Mouse (Mus musculus) spleen, adult 2 months (tissue): ENCODE results near the gene BC051665.

Experiments
- CTCF ChIP-seq: fragments of 200-500 bp; IDR thresholded peaks from 2 replicates; pipeline ENCODE4 v1.5.1; 2011; ENCODE audit warnings: mild to moderate bottlenecking, inconsistent platforms; ENCODE audit not compliant: insufficient read depth, insufficient read length, insufficient replicate concordance; ENCODE audit errors: extremely low read depth
- POLR2A ChIP-seq: fragments of 200-500 bp; IDR thresholded peaks from 2 replicates; pipeline ENCODE4 v1.6.1; 2011; ENCODE audit warnings: low read depth, low read length, inconsistent platforms

DNA sequence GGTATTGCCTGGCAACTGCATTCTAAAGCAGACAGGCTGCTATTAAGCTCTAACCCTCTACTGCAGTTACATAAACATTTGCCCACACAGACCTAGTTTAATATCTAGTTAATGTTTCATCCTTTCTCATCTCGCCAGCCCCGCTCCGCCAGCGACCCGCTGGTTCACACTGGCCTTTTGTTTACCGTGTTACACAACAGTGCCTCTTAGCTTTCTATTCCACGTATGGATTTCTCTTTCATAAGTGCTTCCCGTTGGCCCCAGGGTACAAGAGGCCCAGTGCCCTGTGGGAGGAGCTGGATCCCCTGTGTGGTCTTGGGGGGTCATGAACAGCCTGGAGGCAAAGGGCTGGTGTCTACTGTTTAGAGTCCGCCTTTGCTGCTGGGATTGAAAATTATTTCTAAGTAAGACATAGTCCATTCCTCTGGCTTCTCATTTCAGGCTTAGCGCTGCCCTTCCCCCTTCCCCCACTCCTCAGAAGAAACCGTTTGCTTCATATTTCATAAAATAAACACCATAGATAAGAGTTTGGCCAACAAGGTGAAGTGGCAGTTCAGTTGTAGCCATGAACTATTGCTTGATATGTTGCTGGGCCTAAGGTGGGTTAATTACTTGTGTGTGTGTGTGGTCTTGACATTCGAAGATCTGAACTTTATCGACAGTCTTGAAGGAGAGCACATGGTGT lies 49.6 kb downstream of the BC051665 start:
- TF ChIP-seq POLR2A (no peak), CTCF (no peak)
